Mouse (Mus musculus) neural tube, embryonic 13.5 days (tissue): ENCODE measurements around the gene Man2b1. TPM values are rescaled to one million over a fixed set of nuclear protein-coding genes. Genes with fewer than 3 reads are reported as not detected.

Experiments used
- ATAC-seq: fragments of 200-750 bp; cut with Nextera tagmentation; 2 replicates; pipeline ENCODE4 v1.8.0; 2017; ENCODE audit warnings: low read depth, mild to moderate bottlenecking, moderate TSS enrichment, moderate library complexity
- H3K27ac ChIP-seq: fragments of 300-500 bp; sonication (generic); replicated peaks from 2 replicates; pipeline ENCODE4 v1.5.1; 2015; ENCODE audit warnings: moderate library complexity, mild to moderate bottlenecking, inconsistent platforms
- H3K27me3 ChIP-seq: fragments of 300-500 bp; sonication (generic); 2 replicates; pipeline ENCODE4 v1.6.1; 2015; ENCODE audit warnings: mild to moderate bottlenecking, inconsistent platforms
- H3K36me3 ChIP-seq: fragments of 300-500 bp; sonication (generic); 2 replicates; pipeline ENCODE4 v1.6.1; 2015; ENCODE audit warnings: mild to moderate bottlenecking, inconsistent platforms
- H3K4me1 ChIP-seq: fragments of 300-500 bp; sonication (generic); replicated peaks from 2 replicates; pipeline ENCODE4 v1.6.1; 2015; ENCODE audit warnings: inconsistent platforms
- H3K4me2 ChIP-seq: fragments of 300-500 bp; sonication (generic); 2 replicates; pipeline ENCODE4 v1.6.1; 2015; ENCODE audit warnings: inconsistent platforms, mild to moderate bottlenecking, moderate library complexity
- H3K4me3 ChIP-seq: fragments of 300-500 bp; sonication (generic); 2 replicates; pipeline ENCODE4 v1.5.1; 2015; ENCODE audit warnings: mild to moderate bottlenecking, inconsistent platforms
- H3K9ac ChIP-seq: fragments of 300-500 bp; sonication (generic); 2 replicates; pipeline ENCODE4 v1.6.1; 2015; ENCODE audit warnings: moderate library complexity, mild to moderate bottlenecking, inconsistent platforms
- H3K9me3 ChIP-seq: fragments of 300-500 bp; sonication (generic); 2 replicates; pipeline ENCODE4 v1.6.1; 2016; ENCODE audit warnings: inconsistent platforms
- WGBS: fragments of 180-500 bp; shearing (Covaris S2); methylation state at CpG from one replicate; pipeline ENCODE4 v1.1.7; 2015; 5-methylcytosine and 5-hydroxymethylcytosine counted together
- polyA plus RNA-seq: library from polyadenylated mRNA; unstranded; fragments of >200 nt; fragmentation: Nextera tagmentation; extraction: Ambion mirVana; gene quantifications from 2 replicates; pipeline ENCODE4 v1.2.1, GENCODE M21; 2015

The Man2b1 gene
- polyA plus RNA-seq, 1 experiment from 2014 or later, result 18.7 TPM

DNA sequence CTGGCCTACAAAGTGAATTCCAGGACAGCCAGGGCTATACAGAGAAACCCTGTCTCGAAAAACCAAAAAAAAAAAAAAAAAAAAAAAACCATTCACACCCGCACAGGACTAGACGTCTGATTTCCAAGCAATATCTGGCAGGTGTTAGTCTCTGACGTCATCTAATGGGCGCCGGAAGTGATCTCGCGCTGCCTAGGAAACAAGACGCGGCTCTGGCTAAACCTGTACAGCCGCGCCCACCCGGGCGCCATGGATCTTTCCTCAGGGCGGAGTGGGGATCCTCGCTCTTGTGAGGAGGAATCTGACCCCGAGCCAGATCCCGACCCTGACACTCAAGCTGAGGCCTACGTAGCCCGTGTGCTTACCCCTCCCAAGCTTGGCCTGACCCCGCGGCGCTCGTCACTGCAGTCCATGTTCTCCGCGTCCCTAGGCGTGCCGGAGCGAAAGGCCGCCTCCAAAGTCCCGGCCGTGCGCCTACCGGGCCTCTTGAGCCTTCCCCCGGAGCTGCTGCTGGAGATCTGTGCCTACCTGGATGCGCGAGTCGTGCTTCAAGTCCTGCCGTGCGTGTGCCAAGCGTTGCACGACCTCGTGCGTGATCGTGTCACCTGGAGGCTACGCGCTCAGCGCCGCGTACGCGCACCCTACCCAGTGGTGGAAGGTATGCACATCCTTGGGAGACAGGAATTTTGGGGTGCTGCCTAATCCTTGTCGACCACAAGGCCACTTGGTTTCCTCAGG, 23.0 kb upstream of the Man2b1 start, which contains the start of gene Fbxw9:
Fbxw9 (plus strand) TSS at position 177 of the 738 bp plus-strand sequence.
- no peaks in the 10 kb centered on the region for H3K9me3 ChIP-seq
- peak within 1 kb of the TSS; percentile 96 for H3K4me3 ChIP-seq
- peak within 1 kb of the TSS; percentile 64 for H3K27ac ChIP-seq
- H3K27me3 ChIP-seq, result no peaks in the 10 kb centered on the region
- H3K4me1 ChIP-seq, result peaks cover 22% of the 10 kb centered on the region
- peak; percentile 93 for ATAC-seq
- WGBS, result 1% methylated on average over 52 of the region's 53 CpGs
- peak within 1 kb of the TSS; percentile 98 for H3K4me2 ChIP-seq
- peak within 1 kb of the TSS; percentile 81 for H3K9ac ChIP-seq
- H3K36me3 ChIP-seq, result peaks cover 45% of the 10 kb centered on the region

DNA sequence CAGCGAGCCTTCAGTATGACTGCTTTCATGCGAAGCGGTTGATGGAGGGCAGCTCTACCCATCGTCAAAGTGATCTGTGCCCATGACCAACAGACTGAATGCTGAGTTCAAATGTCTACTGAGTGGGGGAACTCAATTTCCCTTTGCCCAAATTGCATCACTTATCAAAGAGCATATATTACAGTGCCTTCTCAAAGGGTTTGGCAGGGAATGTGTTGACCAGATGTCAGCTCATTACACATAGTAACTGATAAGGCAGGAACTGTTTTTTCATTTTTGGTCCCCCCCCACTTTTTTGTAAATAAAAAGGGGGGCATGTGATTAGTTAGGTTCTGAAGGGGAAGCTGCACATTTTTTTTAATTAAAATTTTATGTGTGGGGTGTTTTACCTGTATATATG, 20.5 kb upstream of the Man2b1 start:
- Histone ChIP-seq H3K27ac (no peak overlapping the region), H3K4me2 (no peak overlapping the region), H3K4me1 (peaks cover 22% of the 10 kb centered on the region), H3K4me3 (no peak overlapping the region), H3K27me3 (no peaks in the 10 kb centered on the region), H3K36me3 (peaks cover 47% of the 10 kb centered on the region), H3K9ac (no peak overlapping the region), H3K9me3 (no peaks in the 10 kb centered on the region)
- no peak for ATAC-seq
- WGBS, result 95% methylated on average over 4 of the region's 4 CpGs

- Histone ChIP-seq H3K27ac (no peak overlapping the region), H3K4me3 (no peak overlapping the region), H3K4me2 (no peak overlapping the region), H3K9me3 (no peaks in the 10 kb centered on the region), H3K9ac (no peak overlapping the region), H3K36me3 (peaks cover 57% of the 10 kb centered on the region), H3K27me3 (no peaks in the 10 kb centered on the region), H3K4me1 (peaks cover 22% of the 10 kb centered on the region)
- WGBS, result 49% methylated on average over 2 of the region's 2 CpGs
- no peak for ATAC-seq
Observed at GRCm38 (mm10) chr8:85065213-85065612, 17.9 kb upstream of the Man2b1 start.

DNA sequence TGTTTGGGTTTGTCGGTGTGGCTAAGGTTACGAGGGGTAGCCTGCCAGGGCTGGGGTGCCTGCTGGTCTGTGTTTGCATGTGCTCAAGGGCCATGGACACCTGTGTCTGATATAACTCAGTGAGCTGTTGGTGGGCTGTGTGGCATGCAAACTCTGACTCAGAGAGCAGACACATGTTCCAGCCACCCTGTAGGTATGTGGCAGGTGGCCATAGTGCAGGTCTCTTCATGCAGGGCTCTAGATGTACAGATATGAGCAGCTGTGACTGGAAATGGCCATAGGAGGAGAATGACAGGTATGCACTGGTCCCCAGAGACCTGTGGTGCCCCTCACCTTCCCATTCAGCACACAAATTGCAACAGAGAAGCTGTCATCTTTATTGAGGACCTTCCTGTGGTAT, 15.9 kb upstream of the Man2b1 start:
- no peak for ATAC-seq
- H3K9ac ChIP-seq, result no peak overlapping the region
- H3K36me3 ChIP-seq, result peaks cover 57% of the 10 kb centered on the region
- peaks cover 13% of the 10 kb centered on the region for H3K4me1 ChIP-seq
- no peaks in the 10 kb centered on the region for H3K9me3 ChIP-seq
- H3K27me3 ChIP-seq, result no peaks in the 10 kb centered on the region
- H3K4me3 ChIP-seq, result no peak overlapping the region
- 93% methylated on average over 2 of the region's 2 CpGs for WGBS
- H3K27ac ChIP-seq, result no peak overlapping the region
- H3K4me2 ChIP-seq, result no peak overlapping the region

DNA sequence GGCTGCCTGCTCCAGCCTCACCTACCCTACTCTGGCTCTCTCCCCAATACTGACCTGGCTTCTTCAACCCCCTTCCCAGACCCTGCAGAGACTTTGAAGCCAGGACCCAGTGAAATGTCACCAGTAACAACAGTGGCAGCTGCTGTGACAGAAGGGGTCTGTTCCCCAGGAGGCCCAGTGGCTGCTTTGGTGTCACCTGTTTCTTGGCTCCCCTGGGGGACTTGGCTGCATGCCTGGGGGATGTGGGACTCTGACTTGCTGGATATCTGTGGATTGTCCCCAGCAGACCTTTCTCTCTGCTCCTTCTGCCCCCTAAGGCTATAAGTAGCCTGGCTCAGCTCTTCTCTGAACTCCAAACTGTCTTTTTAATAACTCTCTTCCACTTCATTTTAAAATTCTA, 15.1 kb upstream of the Man2b1 start, which contains the start of gene Gm5741:
Gm5741 (minus strand) TSS at position 1 of the 400 bp plus-strand sequence.
- H3K4me3 ChIP-seq, result no peak within 1 kb of the TSS
- no peak within 1 kb of the TSS for H3K4me2 ChIP-seq
- H3K4me1 ChIP-seq, result peaks cover 18% of the 10 kb centered on the region
- no peak within 1 kb of the TSS for H3K27ac ChIP-seq
- H3K36me3 ChIP-seq, result peaks cover 52% of the 10 kb centered on the region
- no peak within 1 kb of the TSS for H3K9ac ChIP-seq
- no peak for ATAC-seq
- H3K9me3 ChIP-seq, result no peaks in the 10 kb centered on the region
- H3K27me3 ChIP-seq, result no peaks in the 10 kb centered on the region

- H3K9ac ChIP-seq, result peak overlapping the region; percentile 50; the same call in 1 of the 2 replicates
Observed at GRCm38 (mm10) chr8:85071041-85071440, 12.0 kb upstream of the Man2b1 start.

GRCm38 (mm10) chr8:85071514-85072281, 11.4 kb upstream of the Man2b1 start, which contains the start of gene Dhps:
Dhps (plus strand) TSS chr8:85071757.
- Histone ChIP-seq H3K4me3 (peak within 1 kb of the TSS; percentile 82), H3K4me1 (peaks cover 24% of the 10 kb centered on the region), H3K9me3 (no peaks in the 10 kb centered on the region), H3K4me2 (peak within 1 kb of the TSS; percentile 59), H3K36me3 (peaks cover 54% of the 10 kb centered on the region), H3K27ac (peak within 1 kb of the TSS; percentile 93), H3K27me3 (no peaks in the 10 kb centered on the region), H3K9ac (peak within 1 kb of the TSS; percentile 83)
- ATAC-seq, result peak; percentile 90
- 0% methylated on average over 68 of the region's 68 CpGs for WGBS

More at GRCm38 (mm10) chr8:85071041-85071440, 12.0 kb upstream of the Man2b1 start:
- Histone ChIP-seq H3K27ac (peak overlapping the region; percentile 93), H3K4me2 (peak overlapping the region; percentile 59), H3K4me1 (peaks cover 24% of the 10 kb centered on the region), H3K27me3 (no peaks in the 10 kb centered on the region), H3K36me3 (peaks cover 54% of the 10 kb centered on the region), H3K4me3 (peak overlapping the region; percentile 82), H3K9me3 (no peaks in the 10 kb centered on the region)
- 83% methylated on average over 5 of the region's 5 CpGs for WGBS
- ATAC-seq, result no peak

DNA sequence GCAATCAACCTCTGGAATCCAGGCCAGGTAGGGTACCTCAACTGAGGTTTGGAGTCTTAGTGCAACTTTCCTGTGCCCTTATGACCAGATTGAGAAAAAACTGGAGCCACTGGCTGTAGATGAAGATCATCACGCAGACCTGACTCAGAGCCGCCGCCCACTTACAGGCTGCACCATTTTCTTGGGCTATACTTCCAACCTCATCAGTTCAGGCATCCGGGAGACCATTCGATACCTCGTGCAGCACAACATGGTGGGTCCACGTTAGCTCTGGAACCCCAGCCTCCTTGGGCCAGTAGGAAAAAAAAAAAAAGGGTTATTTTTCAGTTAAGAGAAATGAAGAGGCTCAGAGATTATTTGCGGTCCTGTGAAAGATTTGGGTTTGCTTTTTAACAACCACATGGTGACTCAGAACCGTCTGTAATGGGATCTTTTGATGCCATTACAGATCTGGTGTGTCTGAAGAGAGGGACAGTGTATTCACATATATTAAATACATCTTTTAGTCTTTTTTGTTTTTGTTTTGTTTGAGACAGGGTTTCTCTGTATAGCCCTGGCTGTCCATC, 10.6 kb upstream of the Man2b1 start:
- Histone ChIP-seq H3K4me1 (peaks cover 24% of the 10 kb centered on the region), H3K9me3 (no peaks in the 10 kb centered on the region), H3K36me3 (peaks cover 51% of the 10 kb centered on the region), H3K27me3 (no peaks in the 10 kb centered on the region), H3K4me3 (peak overlapping the region; percentile 82), H3K9ac (peak overlapping the region; percentile 83), H3K27ac (peak overlapping the region; percentile 93), H3K4me2 (peak overlapping the region; percentile 59)
- no peak for ATAC-seq
- 45% methylated on average over 9 of the region's 9 CpGs for WGBS

DNA sequence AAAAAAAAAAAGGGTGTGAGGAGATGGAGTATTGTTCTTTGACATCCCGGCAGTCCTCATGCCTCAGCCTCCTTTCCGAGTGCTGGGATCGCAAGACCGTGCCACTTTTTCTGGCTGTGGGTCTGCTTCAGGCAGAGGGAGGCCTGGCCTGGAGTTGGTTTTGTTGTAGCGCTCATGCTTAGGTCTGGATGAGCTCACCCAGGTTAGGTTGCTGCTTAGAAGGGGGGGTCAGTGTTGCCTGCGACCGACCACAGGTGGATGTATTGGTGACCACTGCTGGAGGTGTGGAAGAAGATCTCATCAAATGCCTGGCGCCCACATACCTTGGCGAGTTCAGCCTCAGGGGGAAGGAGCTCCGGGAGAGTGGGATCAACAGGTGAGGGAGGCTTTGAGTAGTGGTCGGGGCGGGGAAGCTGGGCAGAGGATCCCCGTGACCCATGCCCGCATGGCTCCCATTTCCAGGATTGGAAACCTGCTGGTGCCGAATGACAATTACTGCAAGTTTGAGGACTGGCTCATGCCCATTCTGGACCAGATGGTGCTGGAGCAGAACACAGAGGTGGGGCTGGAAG, 9.9 kb upstream of the Man2b1 start:
- Histone ChIP-seq H3K4me3 (no peak overlapping the region), H3K4me2 (peak overlapping the region; percentile 59; the same call in 1 of the 2 replicates), H3K27ac (no peak overlapping the region), H3K36me3 (peaks cover 52% of the 10 kb centered on the region), H3K9ac (0 out of 2 replicates have a peak overlapping the region, but pooled peaks have one; percentile 3), H3K4me1 (peaks cover 24% of the 10 kb centered on the region), H3K9me3 (no peaks in the 10 kb centered on the region), H3K27me3 (no peaks in the 10 kb centered on the region)
- ATAC-seq, result no peak
- 92% methylated on average over 15 of the region's 15 CpGs for WGBS

- Histone ChIP-seq H3K9ac (no peak overlapping the region), H3K27ac (no peak overlapping the region), H3K9me3 (no peaks in the 10 kb centered on the region), H3K4me1 (peaks cover 30% of the 10 kb centered on the region), H3K4me2 (no peak overlapping the region), H3K36me3 (peaks cover 51% of the 10 kb centered on the region), H3K27me3 (no peaks in the 10 kb centered on the region), H3K4me3 (no peak overlapping the region)
- no peak for ATAC-seq
- 84% methylated on average over 10 of the region's 10 CpGs for WGBS
Observed at GRCm38 (mm10) chr8:85074167-85074566, 8.9 kb upstream of the Man2b1 start.

GRCm38 (mm10) chr8:85074617-85075016, 8.5 kb upstream of the Man2b1 start:
- no peak overlapping the region for H3K9ac ChIP-seq
- WGBS, result 94% methylated on average over 10 of the region's 10 CpGs
- no peaks in the 10 kb centered on the region for H3K27me3 ChIP-seq
- peaks cover 51% of the 10 kb centered on the region for H3K36me3 ChIP-seq
- no peak overlapping the region for H3K4me3 ChIP-seq
- no peak for ATAC-seq
- peaks cover 33% of the 10 kb centered on the region for H3K4me1 ChIP-seq
- no peak overlapping the region for H3K27ac ChIP-seq
- H3K4me2 ChIP-seq, result no peak overlapping the region
- H3K9me3 ChIP-seq, result no peaks in the 10 kb centered on the region
